Mouse (Mus musculus) ES-E14 (cell line): ENCODE measurements at regions not wholly inside any gene's neighbourhood (a gene's known extent, or its start where the extent isn't known, plus 50 kb on each side); places are given as distances from the start of the nearest gene placed in this dataset.

ENCODE experiments used
- CHD2 ChIP-seq: IDR thresholded peaks from 2 replicates; pipeline ENCODE4 v1.6.1; 2014; ENCODE audit warnings: mild to moderate bottlenecking, low read depth, low read length, inconsistent platforms
- HCFC1 ChIP-seq: IDR thresholded peaks from 2 replicates; pipeline ENCODE4 v1.6.1; 2012; ENCODE audit warnings: low read length, inconsistent platforms, borderline replicate concordance; ENCODE audit not compliant: insufficient read depth
- MAFK ChIP-seq: IDR thresholded peaks from 2 replicates; pipeline ENCODE4 v1.6.1; 2014; ENCODE audit warnings: mild to moderate bottlenecking, low read depth, low read length, inconsistent platforms; ENCODE audit not compliant: insufficient read depth
- ZC3H11A ChIP-seq: IDR thresholded peaks from 2 replicates; pipeline ENCODE4 v1.6.1; 2012; ENCODE audit warnings: low read depth, mild to moderate bottlenecking, inconsistent platforms, low read length, borderline replicate concordance

GRCm38 (mm10) chr5:64536393-64537112, 266.6 kb upstream of the Klf3 start:
- TF ChIP-seq MAFK (no peak), ZC3H11A (no peak), CHD2 (no peak), HCFC1 (no peak)
